Mouse (Mus musculus) MEL (cell line): ENCODE measurements at regions not wholly inside any gene's neighbourhood (a gene's known extent, or its start where the extent isn't known, plus 50 kb on each side); places are given as distances from the start of the nearest gene placed in this dataset.
A peak's percentile ranks its signal among the peaks of the same experiment; 100 is the strongest.

Experiments
- DNase-seq: peaks from one replicate; pipeline ENCODE4 v3.0.0; 2011; ENCODE audit warnings: low read depth, low spot score
- H3K27ac ChIP-seq: 2 replicates; pipeline ENCODE4 v1.5.1; 2012; ENCODE audit warnings: low read depth, mild to moderate bottlenecking, control low read depth, low read length, moderate library complexity; ENCODE audit not compliant: control insufficient read depth
- H3K27me3 ChIP-seq, 2 experiments: fragments of 150-350 bp in 1 of 2; sonication (generic) in 1 of 2; 2 replicates each; pipeline ENCODE4 v1.6.1; 2012; ENCODE audit warnings: low read length in 2 of 2, mild to moderate bottlenecking in 2 of 2, improper control_type of control experiment in 1 of 2, moderate library complexity in 1 of 2; ENCODE audit not compliant: insufficient read depth in 2 of 2, control insufficient read depth in 1 of 2
- H3K36me3 ChIP-seq, 2 experiments: 2 replicates each; pipeline ENCODE4 v1.6.1; 2012 to 2014; ENCODE audit warnings: low read length in 2 of 2, improper control_type of control experiment in 1 of 2, inconsistent platforms in 1 of 2, mild to moderate bottlenecking in 1 of 2; ENCODE audit not compliant: insufficient read depth in 2 of 2, control insufficient read depth in 1 of 2
- H3K4me1 ChIP-seq, 2 experiments: fragments of 150-350 bp in 1 of 2; sonication (generic) in 1 of 2; 2 replicates each; pipeline ENCODE4 v1.6.1; 2012; ENCODE audit warnings: low read length in 2 of 2, improper control_type of control experiment in 1 of 2, mild to moderate bottlenecking in 1 of 2; ENCODE audit not compliant: insufficient read depth in 2 of 2, control insufficient read depth in 1 of 2
- H3K4me3 ChIP-seq, 2 experiments: fragments of 150-350 bp in 1 of 2; sonication (generic) in 1 of 2; 2 replicates each; pipeline ENCODE4 v1.5.1; 2012; ENCODE audit warnings: low read depth in 2 of 2, low read length in 2 of 2, mild to moderate bottlenecking in 2 of 2, moderate library complexity in 2 of 2, control low read depth in 1 of 2, improper control_type of control experiment in 1 of 2; ENCODE audit not compliant: control insufficient read depth in 1 of 2, insufficient read depth in 1 of 2
- H3K79me2 ChIP-seq: 2 replicates; pipeline ENCODE4 v1.6.1; 2012; ENCODE audit warnings: mild to moderate bottlenecking, low read length, moderate library complexity; ENCODE audit not compliant: control insufficient read depth, poor library complexity, insufficient read depth
- H3K9ac ChIP-seq: 2 replicates; pipeline ENCODE4 v1.6.1; 2012; ENCODE audit warnings: low read depth, mild to moderate bottlenecking, control low read depth, low read length, moderate library complexity; ENCODE audit not compliant: control insufficient read depth, poor library complexity, severe bottlenecking
- H3K9me3 ChIP-seq: fragments of 150-350 bp; sonication (generic); replicated peaks from 2 replicates; pipeline ENCODE4 v1.6.1; 2012; ENCODE audit warnings: mild to moderate bottlenecking, low read length, improper control_type of control experiment, moderate library complexity; ENCODE audit not compliant: insufficient read depth
- CHD1 ChIP-seq: IDR thresholded peaks from 2 replicates; pipeline ENCODE4 v1.6.1; 2012; ENCODE audit warnings: low read depth, mild to moderate bottlenecking, inconsistent platforms, low read length, improper control_type of control experiment
- CTCF ChIP-seq, 3 experiments: IDR thresholded peaks in 2 of 3; conservative IDR thresholded peaks in 1 of 3; 2 replicates each; pipeline ENCODE4 v1.5.1; 2011 to 2012; ENCODE audit warnings: low read length in 3 of 3, low read depth in 2 of 3, mild to moderate bottlenecking in 2 of 3, improper control_type of control experiment in 1 of 3, inconsistent platforms in 1 of 3, mixed read lengths in 1 of 3, moderate library complexity in 1 of 3; ENCODE audit not compliant: control insufficient read depth in 1 of 3, insufficient read depth in 1 of 3, poor library complexity in 1 of 3, severe bottlenecking in 1 of 3
- E2F4 ChIP-seq: IDR thresholded peaks from 2 replicates; pipeline ENCODE4 v1.6.1; 2011; ENCODE audit warnings: low read depth, low read length, improper control_type of control experiment, borderline replicate concordance
- ELF1 ChIP-seq: IDR thresholded peaks from 2 replicates; pipeline ENCODE4 v1.6.1; 2014; ENCODE audit warnings: low read depth, mild to moderate bottlenecking, inconsistent platforms, low read length, improper control_type of control experiment, moderate library complexity
- EP300 ChIP-seq, 2 experiments: IDR thresholded peaks; 2 replicates each; pipeline ENCODE4 v1.6.1; 2011; ENCODE audit warnings: improper control_type of control experiment in 2 of 2, low read length in 2 of 2, low read depth in 1 of 2, mild to moderate bottlenecking in 1 of 2
- ETS1 ChIP-seq: IDR thresholded peaks from 2 replicates; pipeline ENCODE4 v1.6.1; 2012; ENCODE audit warnings: low read depth, mild to moderate bottlenecking, inconsistent platforms, low read length, improper control_type of control experiment, moderate library complexity
- GABPA ChIP-seq: IDR thresholded peaks from 2 replicates; pipeline ENCODE4 v1.6.1; 2012; ENCODE audit warnings: low read depth, mild to moderate bottlenecking, inconsistent platforms, low read length, improper control_type of control experiment, moderate library complexity
- GATA1 ChIP-seq: IDR thresholded peaks from 2 replicates; pipeline ENCODE4 v1.6.1; 2011; ENCODE audit warnings: low read depth, low read length, improper control_type of control experiment
- HCFC1 ChIP-seq: IDR thresholded peaks from 2 replicates; pipeline ENCODE4 v1.6.1; 2012; ENCODE audit warnings: low read depth, mild to moderate bottlenecking, inconsistent platforms, low read length, improper control_type of control experiment, moderate library complexity
- JUND ChIP-seq: IDR thresholded peaks from 2 replicates; pipeline ENCODE4 v1.6.1; 2011; ENCODE audit warnings: low read depth, mild to moderate bottlenecking, improper control_type of control experiment, low read length
- KAT2A ChIP-seq: conservative IDR thresholded peaks from 2 replicates; pipeline ENCODE4 v1.6.1; 2012; ENCODE audit warnings: low read depth, low read length, improper control_type of control experiment, inconsistent platforms
- MAX ChIP-seq: IDR thresholded peaks from 2 replicates; pipeline ENCODE4 v1.6.1; 2011; ENCODE audit warnings: low read length, improper control_type of control experiment
- MAZ ChIP-seq: IDR thresholded peaks from 2 replicates; pipeline ENCODE4 v1.6.1; 2012; ENCODE audit warnings: low read depth, mild to moderate bottlenecking, inconsistent platforms, low read length, improper control_type of control experiment
- MYC ChIP-seq: IDR thresholded peaks from 2 replicates; pipeline ENCODE4 v1.6.1; 2011; ENCODE audit warnings: low read depth, mild to moderate bottlenecking, low read length, improper control_type of control experiment, moderate library complexity
- NRF1 ChIP-seq: IDR thresholded peaks from 2 replicates; pipeline ENCODE4 v1.6.1; 2014; ENCODE audit warnings: low read depth, mild to moderate bottlenecking, inconsistent platforms, low read length, improper control_type of control experiment, moderate library complexity; ENCODE audit not compliant: poor library complexity, insufficient read depth, severe bottlenecking
- POLR2A ChIP-seq, 2 experiments: IDR thresholded peaks; 2 replicates each; pipeline ENCODE4 v1.6.1; 2011 to 2012; ENCODE audit warnings: low read length in 2 of 2, mild to moderate bottlenecking in 2 of 2, control low read depth in 1 of 2, improper control_type of control experiment in 1 of 2, low read depth in 1 of 2, moderate library complexity in 1 of 2; ENCODE audit not compliant: control insufficient read depth in 1 of 2, insufficient read depth in 1 of 2, poor library complexity in 1 of 2
- RAD21 ChIP-seq: IDR thresholded peaks from 2 replicates; pipeline ENCODE4 v1.6.1; 2011; ENCODE audit warnings: mild to moderate bottlenecking, low read depth, low read length, improper control_type of control experiment
- SIN3A ChIP-seq: IDR thresholded peaks from 2 replicates; pipeline ENCODE4 v1.6.1; 2012; ENCODE audit warnings: low read length, improper control_type of control experiment, inconsistent platforms
- SMC3 ChIP-seq: IDR thresholded peaks from 2 replicates; pipeline ENCODE4 v1.6.1; 2011; ENCODE audit warnings: low read depth, low read length, improper control_type of control experiment
- TAL1 ChIP-seq: IDR thresholded peaks from 2 replicates; pipeline ENCODE4 v1.6.1; 2012; ENCODE audit warnings: mild to moderate bottlenecking, inconsistent platforms, low read length, moderate library complexity, mixed read lengths
- TBP ChIP-seq: IDR thresholded peaks from 2 replicates; pipeline ENCODE4 v1.8.0; 2011; ENCODE audit warnings: low read depth, low read length, improper control_type of control experiment
- ZC3H11A ChIP-seq: IDR thresholded peaks from 2 replicates; pipeline ENCODE4 v1.6.1; 2012; ENCODE audit warnings: low read depth, mild to moderate bottlenecking, inconsistent platforms, low read length, improper control_type of control experiment
- ZNF384 ChIP-seq: IDR thresholded peaks from 2 replicates; pipeline ENCODE4 v1.6.1; 2012; ENCODE audit warnings: low read depth, mild to moderate bottlenecking, inconsistent platforms, low read length, improper control_type of control experiment

DNA sequence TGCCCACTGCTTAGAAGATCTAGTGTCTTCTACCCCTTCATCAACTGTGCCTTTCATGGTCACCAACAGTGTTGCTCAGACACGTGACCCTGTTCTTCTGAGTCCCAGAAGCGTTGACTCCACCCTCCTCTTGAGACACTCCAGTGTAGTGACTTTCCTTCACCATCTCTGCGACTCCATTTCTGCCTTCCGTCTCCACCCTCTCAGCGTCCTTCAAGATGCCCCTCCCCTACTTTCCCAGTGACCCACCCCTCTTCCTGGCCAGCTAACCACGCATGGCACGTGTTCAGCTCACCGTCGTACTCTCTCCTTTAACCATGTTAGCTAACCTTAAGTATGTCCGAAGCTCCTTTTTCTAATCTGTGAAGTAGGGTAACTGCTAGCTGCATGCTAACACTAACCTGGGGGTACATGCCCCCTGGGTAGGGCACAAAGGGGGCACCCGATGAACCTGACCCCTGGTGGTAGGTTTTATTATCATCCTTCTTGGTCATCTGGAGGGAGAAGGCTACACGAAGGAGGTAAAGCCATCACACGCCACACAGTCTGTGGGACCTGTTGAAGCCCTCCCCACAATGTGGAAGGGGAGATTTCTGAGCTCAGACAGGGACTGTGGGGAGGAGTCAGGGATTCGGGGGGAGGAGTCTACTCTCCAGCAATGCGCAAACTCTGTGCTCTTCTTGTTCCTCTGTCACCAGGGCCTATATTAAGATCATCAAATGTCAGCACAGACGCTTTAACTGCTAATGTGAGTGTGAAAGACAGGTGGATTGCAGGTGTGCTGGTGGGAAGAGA lies 139.0 kb upstream of the Mvb12b start (continued):
- TF ChIP-seq ETS1 (no peak), GABPA (no peak), E2F4 (no peak), ZC3H11A (no peak), SMC3 (no peak), ZNF384 (no peak), GATA1 (no peak), CHD1 (no peak), JUND (no peak), TAL1 (no peak), RAD21 (no peak; the same call in 1 of the 2 replicates), POLR2A (IDR thresholded peaks at IDR 0.05; ENCODE audit: control insufficient read depth in 1 of 2, insufficient read depth in 1 of 2, low read depth in 1 of 2, low read length in 2 of 2, poor library complexity in 1 of 2) (peak; percentile 74 to 81)

DNA sequence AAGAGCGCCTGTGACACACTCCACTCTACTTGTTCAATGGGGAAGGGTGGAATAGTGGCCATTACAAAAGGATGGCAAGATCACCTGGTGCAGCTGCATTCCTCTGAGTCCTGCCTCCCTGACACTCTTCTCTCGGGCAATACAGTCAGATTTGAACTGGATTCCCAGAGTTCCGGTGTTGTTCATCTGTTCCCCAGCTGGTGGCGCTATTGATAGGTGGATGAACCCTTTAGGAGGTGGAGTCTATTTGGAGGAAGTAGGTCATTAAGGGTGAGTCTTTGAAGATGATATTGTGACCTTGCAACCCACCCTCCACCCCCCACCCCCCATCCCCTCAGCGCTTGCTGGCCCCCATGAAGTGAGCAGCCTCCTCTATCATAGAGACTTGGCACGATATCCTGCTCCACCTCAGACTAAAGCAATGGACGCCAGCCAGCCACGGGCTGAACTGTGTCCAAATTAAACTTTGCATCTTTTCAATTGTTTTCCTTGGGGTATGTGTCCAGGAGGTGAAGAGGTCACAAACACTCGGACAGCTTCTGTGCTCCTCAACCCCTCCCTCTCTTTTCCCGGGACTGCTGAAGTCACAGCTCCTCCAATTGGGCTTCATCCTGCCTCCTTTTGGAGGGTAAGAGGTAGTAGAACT lies 138.1 kb upstream of the Mvb12b start:
- peak overlapping the region; percentile 95 for H3K27ac ChIP-seq
- peak overlapping the region; percentile 66 to 77 for H3K4me3 ChIP-seq
- TF ChIP-seq NRF1 = no peak
- TF ChIP-seq CTCF (IDR thresholded peaks at IDR 0.05 in 2 of 3, conservative IDR thresholded peaks at IDR 0.05 in 1 of 3; ENCODE audit: control insufficient read depth in 1 of 3, insufficient read depth in 1 of 3, low read depth in 2 of 3, low read length in 3 of 3, poor library complexity in 1 of 3, severe bottlenecking in 1 of 3) = peak; percentile 68 to 86 (median 72)
- TF ChIP-seq MYC = peak; percentile 29; the same call in 1 of the 2 replicates
- peak; percentile 53; the same call in 1 of the 2 replicates for TF ChIP-seq SIN3A
- no peak for TF ChIP-seq EP300 (IDR thresholded peaks at IDR 0.05; ENCODE audit: low read depth in 1 of 2, low read length in 2 of 2)
- TF ChIP-seq HCFC1 = peak; percentile 70
- peak; percentile 78 for TF ChIP-seq SMC3
- 0 out of 2 replicates have a peak, but pooled peaks have one; percentile 43 for TF ChIP-seq TBP
- TF ChIP-seq MAX = no peak
- TF ChIP-seq KAT2A = no peak
- TF ChIP-seq RAD21 = peak; percentile 82
- TF ChIP-seq ZC3H11A = peak; percentile 63
- 0 out of 2 replicates have a peak, but pooled peaks have one; percentile 23 for TF ChIP-seq MAZ
- TF ChIP-seq ELF1 = peak; percentile 75
- H3K27me3 ChIP-seq = no peaks in the 10 kb centered on the region
- DNase-seq = peak; percentile 91
- no peaks in the 10 kb centered on the region for H3K9me3 ChIP-seq
- no peaks in the 10 kb centered on the region for H3K4me1 ChIP-seq
- H3K79me2 ChIP-seq = no peaks in the 10 kb centered on the region; the same call in 1 of the 2 replicates
- H3K9ac ChIP-seq = peak overlapping the region; percentile 81
- H3K36me3 ChIP-seq = no peaks in the 10 kb centered on the region
